Mouse (Mus musculus): Measurements from ENCODE around the gene Fam189a1.

DNA sequence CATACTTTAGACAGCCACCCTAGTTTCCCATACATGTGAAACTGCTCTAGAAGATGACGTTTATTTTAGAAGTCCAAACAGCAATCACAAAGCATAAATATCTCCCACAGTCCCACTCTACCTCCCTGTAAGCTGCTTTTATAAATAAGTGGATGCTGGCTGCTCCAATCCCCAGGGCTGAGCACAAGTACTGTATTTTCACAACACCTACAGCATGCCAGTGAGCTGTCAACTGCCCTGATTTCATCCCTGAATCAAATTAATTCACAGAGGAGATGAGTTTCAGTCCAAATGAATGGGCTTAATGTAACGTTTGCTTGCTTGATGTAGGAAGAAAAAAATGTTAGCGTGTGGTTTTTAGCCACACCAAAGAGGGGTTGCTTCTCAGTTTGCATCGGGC lies 225.4 kb downstream of the Fam189a1 start:
- no peak for TF ChIP-seq POLR2A (IDR thresholded peaks at IDR 0.05; ENCODE audit: insufficient read depth, low read length)
- no peak for TF ChIP-seq CTCF (IDR thresholded peaks at IDR 0.05; ENCODE audit: low read depth, low read length)
- no peak for TF ChIP-seq EP300 (IDR thresholded peaks at IDR 0.05; ENCODE audit: insufficient read depth, low read depth, low read length)

Measured in ES-Bruce4 (cell line).